Mouse (Mus musculus): ENCODE measurements around the gene Sdhb. TPM values are rescaled to one million over a fixed set of nuclear protein-coding genes. Genes with fewer than 3 reads are reported as not detected.

Gene Sdhb
- total RNA-seq (2023), result 100 to 1,000 TPM; 115 to 124 TPM

DNA sequence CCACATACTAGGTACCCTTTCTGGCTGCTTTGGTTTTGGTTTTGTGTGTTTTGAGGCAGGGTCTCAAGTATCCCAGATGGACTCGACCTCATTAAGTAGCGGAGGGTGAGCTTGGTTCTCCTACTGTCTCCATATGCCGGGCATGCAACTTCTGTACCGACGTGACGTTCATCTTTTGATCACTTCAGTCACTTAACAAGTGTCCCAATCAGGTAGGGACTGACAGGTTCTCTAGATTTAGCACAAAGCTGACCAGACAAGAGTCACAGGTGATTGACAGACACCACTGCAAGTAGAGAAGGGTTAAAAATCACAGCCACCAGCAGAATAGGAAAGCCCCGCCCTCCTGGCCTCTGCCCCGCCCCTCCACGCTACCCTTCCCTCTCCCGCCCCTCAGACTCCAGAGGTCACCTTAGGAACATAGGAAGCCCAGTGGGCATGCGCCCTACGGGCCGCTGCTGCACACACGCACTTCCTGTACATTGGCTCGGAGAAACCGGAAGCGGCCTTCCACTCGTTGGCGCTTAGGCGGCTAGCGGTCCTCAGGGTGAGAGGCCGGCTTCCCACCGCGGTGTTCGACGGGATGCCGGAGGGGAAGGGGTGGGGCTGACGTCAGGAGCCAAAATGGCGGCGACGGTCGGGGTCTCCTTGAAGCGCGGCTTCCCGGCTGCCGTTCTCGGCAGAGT, at the start of gene Sdhb:
Gene Sdhb, plus strand, starts transcription at position 423 of the 686 bp plus-strand sequence.

DNA sequence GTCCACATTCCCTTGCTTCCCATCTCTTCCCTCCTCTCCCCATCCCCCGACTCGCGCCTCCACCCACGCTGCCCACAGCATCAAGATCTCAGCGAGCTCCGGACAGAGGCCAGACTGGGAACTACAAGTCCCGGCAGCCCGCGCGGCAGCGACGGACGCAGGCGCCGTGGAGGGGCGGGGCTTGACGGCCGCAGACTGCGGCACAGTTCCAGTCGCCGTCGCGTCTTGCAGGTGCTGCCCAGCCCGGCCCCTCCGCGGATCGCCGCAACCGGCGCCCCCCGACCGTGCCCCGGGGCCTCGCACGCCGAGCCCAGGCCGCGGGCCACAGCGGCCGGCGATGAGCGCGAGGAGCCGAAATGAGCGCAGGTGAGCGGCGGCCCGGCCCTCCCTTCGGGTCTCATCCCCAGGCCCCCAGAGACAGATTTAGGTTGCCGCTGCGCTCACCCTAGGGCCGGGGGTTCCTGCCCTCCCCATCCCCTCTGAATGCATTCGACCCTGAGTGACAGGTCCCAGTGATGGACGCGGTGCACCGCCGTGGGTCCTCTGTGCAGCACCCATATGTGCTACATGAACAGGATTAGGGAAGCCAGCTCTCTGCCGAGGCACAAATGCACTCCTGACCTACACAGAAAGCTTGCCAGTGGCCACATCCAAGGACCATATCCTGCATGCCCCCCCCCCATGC, 25.9 kb downstream of the Sdhb start, which contains the start of gene Atp13a2:
Gene Atp13a2, plus strand, starts transcription at position 163 of the 685 bp plus-strand sequence.

DNA sequence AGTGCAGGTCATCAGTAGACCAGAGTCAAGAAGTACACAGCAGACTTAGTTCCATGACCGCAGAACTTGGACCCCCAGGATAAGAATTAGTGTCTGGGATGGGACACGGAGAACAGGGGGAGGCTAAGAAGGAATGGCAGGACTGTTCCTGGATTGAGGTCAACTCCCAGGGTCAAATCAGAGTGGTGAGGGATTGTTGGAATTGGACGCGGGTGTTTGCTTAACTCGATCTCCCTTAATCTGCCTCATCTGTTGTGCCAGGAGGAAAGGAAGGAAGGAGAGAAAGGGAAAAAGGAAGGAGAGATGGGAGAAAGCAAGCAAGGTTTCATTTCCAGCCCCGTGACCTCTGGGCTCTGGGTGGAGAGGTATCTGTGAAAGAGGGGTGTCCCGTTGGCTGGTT, 49.1 kb downstream of the Sdhb start, which contains the start of gene Mfap2:
Gene Mfap2, plus strand, starts transcription at position 301 of the 400 bp plus-strand sequence.

Other genes with a start within 250 kb of the Sdhb start
- gene Padi6, start 218.6 kb upstream of the Sdhb start, total RNA-seq (2023), result not detected
- 10 to 100 TPM; 22.0 to 46.1 TPM for gene Padi4, start 187.0 kb upstream of the Sdhb start, total RNA-seq (2023)
- under 1 TPM; 0.21 to 0.27 TPM for gene Padi3, start 150.6 kb upstream of the Sdhb start, total RNA-seq (2023)
- gene Padi1, start 115.4 kb upstream of the Sdhb start, total RNA-seq (2023), result not detected
- 100 to 1,000 TPM; 106 to 111 TPM for gene Padi2, start 54.9 kb upstream of the Sdhb start, total RNA-seq (2023)
- gene Atp13a2, start 25.7 kb downstream of the Sdhb start, total RNA-seq (2023), result 100 to 1,000 TPM; 171 to 207 TPM
- under 1 TPM in 1 of 2 experiments, not detected in 1; 0.82 TPM for gene Mfap2, start 49.2 kb downstream of the Sdhb start, total RNA-seq (2023)
- gene Crocc, start 99.3 kb downstream of the Sdhb start, total RNA-seq (2023), result 10 to 100 TPM in 1 of 2 experiments, 1 to 10 TPM in 1; 9.9 to 11.1 TPM
- gene Necap2, start 117.2 kb downstream of the Sdhb start, total RNA-seq (2023), result 100 to 1,000 TPM; 122 to 140 TPM
- not detected for gene Spata21, start 127.1 kb downstream of the Sdhb start, total RNA-seq (2023)
- gene Szrd1, start 178.6 kb downstream of the Sdhb start, total RNA-seq (2023), result 100 to 1,000 TPM; 132 to 139 TPM
- gene Fbxo42, start 186.7 kb downstream of the Sdhb start, total RNA-seq (2023), result 10 to 100 TPM; 20.6 to 23.6 TPM